Mouse (Mus musculus): ENCODE results near the gene H2-DMb1.

DNA sequence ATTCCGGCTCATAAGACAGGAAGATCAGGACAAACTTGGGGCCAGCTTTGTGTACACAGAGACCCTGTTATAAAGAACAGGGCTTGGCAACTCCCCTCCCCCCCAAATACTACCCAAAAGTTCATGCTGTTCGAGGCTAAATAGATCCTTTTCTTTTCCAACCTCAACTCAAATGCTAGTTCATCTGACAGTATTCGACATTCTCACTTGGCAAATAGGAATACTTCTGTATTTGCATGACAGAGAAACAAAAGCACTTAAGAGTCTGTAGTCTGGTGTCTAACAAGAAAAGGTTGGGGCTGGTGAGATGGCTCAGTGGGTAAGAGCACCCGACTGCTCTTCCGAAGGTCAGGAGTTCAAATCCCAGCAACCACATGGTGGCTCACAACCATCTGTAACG is 44.4 kb upstream of the H2-DMb1 start:
- TF ChIP-seq CTCF (IDR thresholded peaks at IDR 0.05; ENCODE audit: extremely low read depth, insufficient read depth, low read length) (no peak), POLR2A (IDR thresholded peaks at IDR 0.05; ENCODE audit: extremely low read depth, insufficient read depth, low read length) (no peak)

All from cortical plate, adult 2 months (tissue).